Mouse (Mus musculus) ES-E14 (cell line): ENCODE data around the gene Acot13. TPM values are rescaled to one million over a fixed set of nuclear protein-coding genes. Genes with fewer than 3 reads are reported as not detected.

Source experiments
- DNase-seq: peaks from one replicate; pipeline ENCODE4 v3.0.0-alpha.2; 2013; ENCODE audit warnings: low read depth, low spot score
- H3K27ac ChIP-seq: 2 replicates; pipeline ENCODE4 v1.5.1; 2012; ENCODE audit warnings: low read depth, mild to moderate bottlenecking, low read length, moderate library complexity, mixed read lengths; ENCODE audit not compliant: poor library complexity, insufficient read depth, severe bottlenecking
- H3K36me3 ChIP-seq: 2 replicates; pipeline ENCODE4 v1.6.1; 2012; ENCODE audit warnings: mild to moderate bottlenecking, low read length, moderate library complexity, mixed read lengths; ENCODE audit not compliant: control insufficient read depth, poor library complexity, insufficient read depth, severe bottlenecking
- H3K4me1 ChIP-seq, 2 experiments: fragments of 150-350 bp in 1 of 2; sonication (generic) in 1 of 2; 2 replicates each; pipeline ENCODE4 v1.6.1; 2012; ENCODE audit warnings: low read length in 2 of 2, mild to moderate bottlenecking in 1 of 2, mixed read lengths in 1 of 2; ENCODE audit not compliant: control insufficient read depth in 2 of 2, insufficient read depth in 2 of 2, poor library complexity in 1 of 2
- H3K4me3 ChIP-seq, 2 experiments: fragments of 150-350 bp in 1 of 2; sonication (generic) in 1 of 2; 2 replicates each; pipeline ENCODE4 v1.5.1; 2012; ENCODE audit warnings: low read length in 2 of 2, low read depth in 1 of 2, mild to moderate bottlenecking in 1 of 2, mixed read lengths in 1 of 2; ENCODE audit not compliant: insufficient read depth in 1 of 2, poor library complexity in 1 of 2, severe bottlenecking in 1 of 2
- H3K9ac ChIP-seq: 2 replicates; pipeline ENCODE4 v1.6.1; 2012; ENCODE audit warnings: low read depth, mild to moderate bottlenecking, low read length, mixed read lengths; ENCODE audit not compliant: poor library complexity, insufficient read depth, severe bottlenecking
- H3K9me3 ChIP-seq: fragments of 150-350 bp; sonication (generic); 2 replicates; pipeline ENCODE4 v1.6.1; 2012; ENCODE audit warnings: low read depth, mild to moderate bottlenecking, low read length; ENCODE audit not compliant: control insufficient read depth, insufficient read depth
- CHD2 ChIP-seq: IDR thresholded peaks from 2 replicates; pipeline ENCODE4 v1.6.1; 2014; ENCODE audit warnings: mild to moderate bottlenecking, low read depth, low read length, inconsistent platforms
- HCFC1 ChIP-seq: IDR thresholded peaks from 2 replicates; pipeline ENCODE4 v1.6.1; 2012; ENCODE audit warnings: low read length, inconsistent platforms, borderline replicate concordance; ENCODE audit not compliant: insufficient read depth
- MAFK ChIP-seq: IDR thresholded peaks from 2 replicates; pipeline ENCODE4 v1.6.1; 2014; ENCODE audit warnings: mild to moderate bottlenecking, low read depth, low read length, inconsistent platforms; ENCODE audit not compliant: insufficient read depth
- ZC3H11A ChIP-seq: IDR thresholded peaks from 2 replicates; pipeline ENCODE4 v1.6.1; 2012; ENCODE audit warnings: low read depth, mild to moderate bottlenecking, inconsistent platforms, low read length, borderline replicate concordance
- ZNF384 ChIP-seq: IDR thresholded peaks from 2 replicates; pipeline ENCODE4 v1.6.1; 2012; ENCODE audit warnings: low read depth, low read length, inconsistent platforms
- in situ Hi-C, 2 experiments: fragments of 600-800 bp; cut with MboI; formaldehyde crosslinking; loops; one replicate each; pipeline ENCODE4 v1.15.1; 2025; ENCODE audit warnings: low sequenced_read_pairs in 2 of 2, inconsistent platforms in 1 of 2; ENCODE audit not compliant: unreplicated experiment in 2 of 2
- total RNA-seq: library from RNA; depleted of rRNA; stranded (reverse); fragments of 300-350 nt; gene quantifications from 2 replicates; pipeline ENCODE4 v1.2.3, GENCODE M21; 2012

Acot13 gene
- total RNA-seq, 1 experiment = 18.3 TPM

GRCm38 (mm10) chr13:24825587-24825986 lies 5.8 kb downstream of the Acot13 start:
- no peak for TF ChIP-seq ZNF384
- no peak for TF ChIP-seq HCFC1
- no peak for TF ChIP-seq MAFK
- TF ChIP-seq ZC3H11A = no peak
- TF ChIP-seq CHD2 = no peak
- Histone ChIP-seq H3K9me3 (no peaks in the 10 kb centered on the region), H3K27ac (no peak overlapping the region), H3K4me3 (no peak overlapping the region), H3K4me1 (no peaks in the 10 kb centered on the region), H3K36me3 (no peaks in the 10 kb centered on the region), H3K9ac (no peak overlapping the region)
- in situ Hi-C loops = no loop called here
- no peak for DNase-seq

DNA sequence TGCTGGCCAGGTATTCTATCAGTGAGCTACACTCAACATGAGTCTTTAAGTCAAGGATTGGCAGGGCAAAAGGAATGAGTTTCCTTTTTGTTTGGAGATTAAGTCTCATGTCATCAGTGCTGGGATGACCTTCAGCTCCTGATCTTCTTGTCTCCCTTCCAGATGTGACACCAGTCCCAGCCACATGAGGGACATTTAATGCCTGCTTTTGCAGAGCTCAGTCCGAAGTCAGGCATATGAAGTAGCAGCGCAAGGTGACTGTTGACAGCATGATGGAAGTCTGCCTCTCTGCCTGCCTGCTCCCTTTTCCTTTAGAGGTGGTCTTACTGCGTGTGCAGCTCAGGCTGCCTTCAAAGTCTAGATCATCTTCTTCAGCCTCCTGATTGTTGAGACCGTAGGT lies 6.7 kb downstream of the Acot13 start:
- TF ChIP-seq ZNF384 (no peak), ZC3H11A (no peak), CHD2 (no peak), HCFC1 (no peak), MAFK (no peak)
- H3K9me3 ChIP-seq = no peaks in the 10 kb centered on the region
- in situ Hi-C loops = no loop called here

GRCm38 (mm10) chr13:24822663-24823343 lies 8.5 kb downstream of the Acot13 start:
- no peak for DNase-seq
- H3K9ac ChIP-seq = no peak overlapping the region
- H3K4me3 ChIP-seq = no peak overlapping the region
- H3K27ac ChIP-seq = no peak overlapping the region
- H3K4me1 ChIP-seq = no peaks in the 10 kb centered on the region
- H3K36me3 ChIP-seq = no peaks in the 10 kb centered on the region
- H3K9me3 ChIP-seq = no peaks in the 10 kb centered on the region
- no peak for TF ChIP-seq CHD2
- TF ChIP-seq HCFC1 = no peak
- no peak for TF ChIP-seq ZC3H11A
- in situ Hi-C loops = no loop called here

More for the DNA sequence above, 6.7 kb downstream of the Acot13 start:
- no peak for DNase-seq
- H3K27ac ChIP-seq = no peak overlapping the region
- no peak overlapping the region for H3K9ac ChIP-seq
- no peak overlapping the region for H3K4me3 ChIP-seq
- no peaks in the 10 kb centered on the region for H3K36me3 ChIP-seq
- no peaks in the 10 kb centered on the region for H3K4me1 ChIP-seq

GRCm38 (mm10) chr13:24819931-24820330 lies 11.4 kb downstream of the Acot13 start:
- no peaks in the 10 kb centered on the region; the same call in 1 of the 2 replicates for H3K36me3 ChIP-seq
- no peak overlapping the region for H3K4me3 ChIP-seq
- no peak overlapping the region for H3K27ac ChIP-seq
- in situ Hi-C loops = no loop called here
- TF ChIP-seq ZC3H11A (no peak), HCFC1 (no peak), MAFK (no peak), CHD2 (no peak), ZNF384 (no peak)
- H3K9ac ChIP-seq = no peak overlapping the region
- no peaks in the 10 kb centered on the region for H3K9me3 ChIP-seq
- H3K4me1 ChIP-seq = peaks cover 0 to 2% of the 10 kb centered on the region in 2 experiments; a peak in 2 of 4 replicates
- no peak for DNase-seq
